Mouse (Mus musculus): ENCODE results near the gene Tac2. TPM values are rescaled to one million over a fixed set of nuclear protein-coding genes. Genes with fewer than 3 reads are reported as not detected.

The Tac2 gene
- polyA plus RNA-seq, 1 experiment: not detected

- TF ChIP-seq POLR2A (IDR thresholded peaks at IDR 0.05; ENCODE audit: borderline replicate concordance, low read depth, low read length) (no peak), CTCF (IDR thresholded peaks at IDR 0.05; ENCODE audit: low read depth, low read length) (no peak)
- H3K4me1 ChIP-seq (ENCODE audit: control insufficient read depth, insufficient read depth, low read length): no peaks in the 10 kb centered on the region
- H3K4me3 ChIP-seq (ENCODE audit: insufficient read depth, low read length): no peak overlapping the region
- no peak overlapping the region for H3K27ac ChIP-seq (ENCODE audit: insufficient read depth, low read depth, low read length)
Measured at GRCm38 (mm10) chr10:127694636-127695035, 29.6 kb upstream of the Tac2 start.

- Histone ChIP-seq H3K4me1 (ENCODE audit: control insufficient read depth, insufficient read depth, low read length) (no peaks in the 10 kb centered on the region), H3K4me3 (ENCODE audit: insufficient read depth, low read length) (no peak overlapping the region), H3K27ac (ENCODE audit: insufficient read depth, low read depth, low read length) (no peak overlapping the region)
- TF ChIP-seq CTCF (IDR thresholded peaks at IDR 0.05; ENCODE audit: low read depth, low read length) (no peak), POLR2A (IDR thresholded peaks at IDR 0.05; ENCODE audit: borderline replicate concordance, low read depth, low read length) (no peak)
Measured at GRCm38 (mm10) chr10:127695775-127696174, 28.5 kb upstream of the Tac2 start.

GRCm38 (mm10) chr10:127698966-127699365 lies 25.3 kb upstream of the Tac2 start:
- Histone ChIP-seq H3K27ac (ENCODE audit: insufficient read depth, low read depth, low read length) (no peak overlapping the region), H3K4me1 (ENCODE audit: control insufficient read depth, insufficient read depth, low read length) (no peaks in the 10 kb centered on the region), H3K4me3 (ENCODE audit: insufficient read depth, low read length) (no peak overlapping the region)
- TF ChIP-seq POLR2A (IDR thresholded peaks at IDR 0.05; ENCODE audit: borderline replicate concordance, low read depth, low read length): no peak
- no peak for TF ChIP-seq CTCF (IDR thresholded peaks at IDR 0.05; ENCODE audit: low read depth, low read length)

GRCm38 (mm10) chr10:127703299-127703698 lies 21.0 kb upstream of the Tac2 start:
- Histone ChIP-seq H3K4me3 (ENCODE audit: insufficient read depth, low read length) (no peak overlapping the region), H3K27ac (ENCODE audit: insufficient read depth, low read depth, low read length) (no peak overlapping the region), H3K4me1 (ENCODE audit: control insufficient read depth, insufficient read depth, low read length) (no peaks in the 10 kb centered on the region)
- TF ChIP-seq POLR2A (IDR thresholded peaks at IDR 0.05; ENCODE audit: borderline replicate concordance, low read depth, low read length) (no peak), CTCF (IDR thresholded peaks at IDR 0.05; ENCODE audit: low read depth, low read length) (no peak)

- no peak overlapping the region for H3K27ac ChIP-seq (ENCODE audit: insufficient read depth, low read depth, low read length)
- H3K4me1 ChIP-seq (ENCODE audit: control insufficient read depth, insufficient read depth, low read length): no peaks in the 10 kb centered on the region
- no peak for TF ChIP-seq CTCF (IDR thresholded peaks at IDR 0.05; ENCODE audit: low read depth, low read length)
- TF ChIP-seq POLR2A (IDR thresholded peaks at IDR 0.05; ENCODE audit: borderline replicate concordance, low read depth, low read length): no peak
- H3K4me3 ChIP-seq (ENCODE audit: insufficient read depth, low read length): no peak overlapping the region
Measured at GRCm38 (mm10) chr10:127704293-127704692, 20.0 kb upstream of the Tac2 start.

GRCm38 (mm10) chr10:127704766-127705220 lies 19.5 kb upstream of the Tac2 start, which contains the start of gene Myo1a:
Gene Myo1a, plus strand, starts transcription at chr10:127705170.
- H3K27ac ChIP-seq (ENCODE audit: insufficient read depth, low read depth, low read length): no peak within 1 kb of the TSS
- no peak within 1 kb of the TSS for H3K4me3 ChIP-seq (ENCODE audit: insufficient read depth, low read length)
- no peaks in the 10 kb centered on the region for H3K4me1 ChIP-seq (ENCODE audit: control insufficient read depth, insufficient read depth, low read length)
- TF ChIP-seq CTCF (IDR thresholded peaks at IDR 0.05; ENCODE audit: low read depth, low read length): no peak
- TF ChIP-seq POLR2A (IDR thresholded peaks at IDR 0.05; ENCODE audit: borderline replicate concordance, low read depth, low read length): no peak

- H3K27ac ChIP-seq (ENCODE audit: insufficient read depth, low read depth, low read length): no peak overlapping the region
- no peaks in the 10 kb centered on the region for H3K4me1 ChIP-seq (ENCODE audit: control insufficient read depth, insufficient read depth, low read length)
- H3K4me3 ChIP-seq (ENCODE audit: insufficient read depth, low read length): no peak overlapping the region
- TF ChIP-seq POLR2A (IDR thresholded peaks at IDR 0.05; ENCODE audit: borderline replicate concordance, low read depth, low read length): no peak
- no peak for TF ChIP-seq CTCF (IDR thresholded peaks at IDR 0.05; ENCODE audit: low read depth, low read length)
Measured at GRCm38 (mm10) chr10:127705783-127706182, 18.5 kb upstream of the Tac2 start.

- Histone ChIP-seq H3K27ac (ENCODE audit: insufficient read depth, low read depth, low read length) (no peak overlapping the region), H3K4me1 (ENCODE audit: control insufficient read depth, insufficient read depth, low read length) (no peaks in the 10 kb centered on the region), H3K4me3 (ENCODE audit: insufficient read depth, low read length) (no peak overlapping the region)
- TF ChIP-seq POLR2A (IDR thresholded peaks at IDR 0.05; ENCODE audit: borderline replicate concordance, low read depth, low read length) (no peak), CTCF (IDR thresholded peaks at IDR 0.05; ENCODE audit: low read depth, low read length) (no peak)
Measured at GRCm38 (mm10) chr10:127707721-127708120, 16.6 kb upstream of the Tac2 start.

GRCm38 (mm10) chr10:127708850-127709370 lies 15.4 kb upstream of the Tac2 start:
- TF ChIP-seq POLR2A (IDR thresholded peaks at IDR 0.05; ENCODE audit: borderline replicate concordance, low read depth, low read length) (no peak), CTCF (IDR thresholded peaks at IDR 0.05; ENCODE audit: low read depth, low read length) (no peak)
- Histone ChIP-seq H3K4me3 (ENCODE audit: insufficient read depth, low read length) (no peak overlapping the region), H3K4me1 (ENCODE audit: control insufficient read depth, insufficient read depth, low read length) (no peaks in the 10 kb centered on the region), H3K27ac (ENCODE audit: insufficient read depth, low read depth, low read length) (no peak overlapping the region)

GRCm38 (mm10) chr10:127710331-127710730 lies 13.9 kb upstream of the Tac2 start:
- Histone ChIP-seq H3K4me1 (ENCODE audit: control insufficient read depth, insufficient read depth, low read length) (no peaks in the 10 kb centered on the region), H3K4me3 (ENCODE audit: insufficient read depth, low read length) (no peak overlapping the region), H3K27ac (ENCODE audit: insufficient read depth, low read depth, low read length) (no peak overlapping the region)
- TF ChIP-seq CTCF (IDR thresholded peaks at IDR 0.05; ENCODE audit: low read depth, low read length) (no peak), POLR2A (IDR thresholded peaks at IDR 0.05; ENCODE audit: borderline replicate concordance, low read depth, low read length) (no peak)
